Comparison of ENCODE assay signal across 10 mouse cellular contexts in the genomic region with DNA sequence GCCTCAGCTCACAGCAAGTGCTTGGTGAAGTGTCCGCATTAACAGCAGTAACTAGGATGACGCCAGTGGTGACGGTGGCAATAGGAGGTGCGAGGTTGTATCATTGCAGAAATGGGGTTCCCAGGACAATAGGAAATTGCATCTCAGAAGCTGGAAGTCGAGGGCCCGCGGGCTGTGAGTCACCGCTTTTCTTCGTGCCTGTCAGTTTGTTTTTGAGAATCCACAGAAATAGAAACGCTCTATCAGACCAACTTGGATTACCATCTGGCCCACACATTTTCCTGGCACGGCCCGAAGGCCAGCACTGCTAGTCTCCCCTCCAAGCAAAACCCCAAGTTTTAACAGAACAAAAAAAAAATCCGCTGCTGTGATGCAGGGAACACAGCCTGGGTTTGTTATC.
DNase-seq lines count a peak whose midpoint lies in the region; ATAC-seq lines count a peak whose summit lies in the region.
"Had no signal": no experiment of that assay in that cellular context is flagged by ENCODE, and none has a peak within 500 bp of the region (broad histone marks: within the 10 kb centered on the region; RNA-seq: fewer than 3 reads in every experiment).

No protein-coding gene starts in this region.

- no peak overlapping the region; the same call in 1 of the 2 replicates for H3K27ac ChIP-seq in forebrain, embryonic 14.5 days (ENCODE audit: low read depth, low read length)
- no peak overlapping the region for H3K27ac ChIP-seq in forebrain, embryonic 11.5 days (ENCODE audit: low read depth, low read length)

- H3K9ac ChIP-seq in forebrain, embryonic 14.5 days (ENCODE audit: low read length) = no peak overlapping the region
- no peak overlapping the region for H3K9ac ChIP-seq in forebrain, embryonic 11.5 days (ENCODE audit: low read length)

- WGBS in forebrain, embryonic 14.5 days = 86% methylated on average over 13 of the region's 13 CpGs
- 92% methylated on average over 13 of the region's 13 CpGs for WGBS in forebrain, embryonic 11.5 days

- no peaks in the 10 kb centered on the region for H3K36me3 ChIP-seq in forebrain, embryonic 14.5 days (ENCODE audit: control insufficient read depth, insufficient read depth, low read length)
- no peaks in the 10 kb centered on the region for H3K36me3 ChIP-seq in forebrain, embryonic 11.5 days (ENCODE audit: control insufficient read depth, insufficient read depth, low read length)

- H3K27me3 ChIP-seq in forebrain, embryonic 14.5 days (replicated peaks; ENCODE audit: control insufficient read depth, insufficient read depth, low read length) = no peaks in the 10 kb centered on the region
- H3K27me3 ChIP-seq in forebrain, embryonic 11.5 days (ENCODE audit: control insufficient read depth, insufficient read depth, low read length) = no peaks in the 10 kb centered on the region

- H3K4me1 ChIP-seq in forebrain, embryonic 14.5 days (ENCODE audit: control insufficient read depth, insufficient read depth, low read length) = peaks cover 8% of the 10 kb centered on the region
- H3K4me1 ChIP-seq in forebrain, embryonic 11.5 days (replicated peaks; ENCODE audit: control insufficient read depth, insufficient read depth, low read length) = 0 out of 2 replicates have a peak, but pooled peaks cover 2% of the 10 kb centered on the region

- H3K4me2 ChIP-seq in forebrain, embryonic 14.5 days (ENCODE audit: low read length) = no peak overlapping the region
- no peak overlapping the region for H3K4me2 ChIP-seq in forebrain, embryonic 11.5 days (ENCODE audit: low read depth, low read length, severe bottlenecking)

- H3K9me3 ChIP-seq in forebrain, embryonic 14.5 days (replicated peaks; ENCODE audit: control insufficient read depth, low read length) = no peaks in the 10 kb centered on the region
- no peaks in the 10 kb centered on the region for H3K9me3 ChIP-seq in forebrain, embryonic 11.5 days (ENCODE audit: control insufficient read depth, low read length)

- no peak overlapping the region for H3K4me3 ChIP-seq in forebrain, embryonic 14.5 days (ENCODE audit: low read depth, low read length)
- H3K4me3 ChIP-seq in forebrain, embryonic 11.5 days (ENCODE audit: low read depth, low read length) = no peak overlapping the region

- peak; percentile 44 for DNase-seq in forebrain, embryonic 14.5 days (ENCODE audit: low spot score)
- DNase-seq in forebrain, embryonic 11.5 days (ENCODE audit: low spot score) = no peak
- DNase-seq in frontal cortex, adult 2 months (ENCODE audit: extremely low spot score in 1 of 2, low spot score in 1 of 2) = peak; percentile 52 to 73
- peak; percentile 45 to 66 for DNase-seq in left cerebral cortex, adult 18-20 months (ENCODE audit: low spot score in 2 of 2)
- peak; percentile 45 to 48 for DNase-seq in right cerebral cortex, postnatal 36 days (ENCODE audit: low spot score in 2 of 2)
- DNase-seq in urinary bladder, postnatal 14 days (ENCODE audit: low spot score) = no peak
- no peak for DNase-seq in urinary bladder, postnatal 25 days (ENCODE audit: low spot score)
- no peak for DNase-seq in thymus, postnatal 36 days
- DNase-seq: adrenal gland, adult 8-10 months had no signal

- ATAC-seq in forebrain, embryonic 14.5 days = no peak
- ATAC-seq in forebrain, embryonic 11.5 days (replicated peaks; ENCODE audit: low FRiP score) = no peak
- ATAC-seq: hindbrain, embryonic 16.5 days had no signal

Comparison
In these comparisons a context has a peak if more than half of its experiments do, and no peak if none do; other contexts are left out.
1. DNase-seq: peak in forebrain, embryonic 14.5 days (single experiment), frontal cortex, adult 2 months (2 of 2), left cerebral cortex, adult 18-20 months (2 of 2) and right cerebral cortex, postnatal 36 days (2 of 2); none in forebrain, embryonic 11.5 days (single experiment), urinary bladder, postnatal 14 days (single experiment), urinary bladder, postnatal 25 days (single experiment) and thymus, postnatal 36 days (0 of 2).